Mouse (Mus musculus) cortical plate, adult 2 months (tissue): Measurements from ENCODE around the gene Tssk6.

ENCODE experiments used
- CTCF ChIP-seq: fragments of 200-500 bp; IDR thresholded peaks from 2 replicates; pipeline ENCODE4 v1.5.1; 2011; ENCODE audit warnings: mild to moderate bottlenecking, control low read depth, low read length; ENCODE audit not compliant: insufficient read depth; ENCODE audit errors: extremely low read depth
- POLR2A ChIP-seq: fragments of 200-500 bp; IDR thresholded peaks from 2 replicates; pipeline ENCODE4 v1.6.1; 2011; ENCODE audit warnings: mild to moderate bottlenecking, low read length, control low read depth; ENCODE audit not compliant: insufficient read depth; ENCODE audit errors: extremely low read depth

- no peak for TF ChIP-seq CTCF
- no peak for TF ChIP-seq POLR2A
These were observed 5.1 kb downstream of the Tssk6 start for GRCm38 (mm10) chr8:69907106-69907505.
